Mouse (Mus musculus) midbrain, embryonic 16.5 days (tissue): ENCODE results near the gene Gm49342. TPM values are rescaled to one million over a fixed set of nuclear protein-coding genes. Genes with fewer than 3 reads are reported as not detected.
"Not testable (repeated sequence)": the region's sequence is repeated elsewhere in the genome, so short reads cannot be mapped to it uniquely, and the experiment has no call there.

Source experiments
- ATAC-seq: fragments of 200-750 bp; cut with Nextera tagmentation; 2 replicates; pipeline ENCODE4 v1.8.0; 2017; ENCODE audit warnings: moderate TSS enrichment
- H3K27ac ChIP-seq: fragments of 300-500 bp; sonication (generic); 2 replicates; pipeline ENCODE4 v1.5.1; 2014; ENCODE audit warnings: mild to moderate bottlenecking, low read length, mixed read lengths
- H3K27me3 ChIP-seq: fragments of 300-500 bp; sonication (generic); 2 replicates; pipeline ENCODE4 v1.6.1; 2014; ENCODE audit warnings: low read depth, low read length, mixed read lengths; ENCODE audit not compliant: control insufficient read depth, insufficient read depth
- H3K36me3 ChIP-seq: fragments of 300-500 bp; sonication (generic); 2 replicates; pipeline ENCODE4 v1.6.1; 2014; ENCODE audit warnings: mild to moderate bottlenecking, low read length, moderate library complexity, mixed read lengths; ENCODE audit not compliant: control insufficient read depth, insufficient read depth
- H3K4me1 ChIP-seq: fragments of 300-500 bp; sonication (generic); 2 replicates; pipeline ENCODE4 v1.6.1; 2014; ENCODE audit warnings: mild to moderate bottlenecking, low read length, mixed read lengths; ENCODE audit not compliant: control insufficient read depth, insufficient read depth
- H3K4me2 ChIP-seq: fragments of 300-500 bp; sonication (generic); 2 replicates; pipeline ENCODE4 v1.6.1; 2014; ENCODE audit warnings: mild to moderate bottlenecking, low read length, mixed read lengths
- H3K4me3 ChIP-seq: fragments of 300-500 bp; sonication (generic); 2 replicates; pipeline ENCODE4 v1.5.1; 2014; ENCODE audit warnings: low read depth, mild to moderate bottlenecking, low read length, moderate library complexity, mixed read lengths
- H3K9ac ChIP-seq: fragments of 300-500 bp; sonication (generic); 2 replicates; pipeline ENCODE4 v1.6.1; 2014; ENCODE audit warnings: low read depth, low read length, mixed read lengths
- H3K9me3 ChIP-seq: fragments of 300-500 bp; sonication (generic); replicated peaks from 2 replicates; pipeline ENCODE4 v1.6.1; 2014; ENCODE audit warnings: mild to moderate bottlenecking, low read length, mixed read lengths; ENCODE audit not compliant: control insufficient read depth, poor library complexity, severe bottlenecking
- WGBS: fragments of 180-500 bp; shearing (Covaris S2); extraction: QIAGEN DNeasy Blood & Tissue Kit; methylation state at CpG from one replicate; pipeline ENCODE4 v1.1.7; 2014; 5-methylcytosine and 5-hydroxymethylcytosine counted together
- polyA plus RNA-seq: library from polyadenylated mRNA; unstranded; fragments of >200 nt; fragmentation: Nextera tagmentation; extraction: Ambion mirVana; gene quantifications from 2 replicates; pipeline ENCODE4 v1.2.1, GENCODE M21; 2015

Gm49342 gene
- polyA plus RNA-seq, 1 experiment from 2014 or later: not detected

DNA sequence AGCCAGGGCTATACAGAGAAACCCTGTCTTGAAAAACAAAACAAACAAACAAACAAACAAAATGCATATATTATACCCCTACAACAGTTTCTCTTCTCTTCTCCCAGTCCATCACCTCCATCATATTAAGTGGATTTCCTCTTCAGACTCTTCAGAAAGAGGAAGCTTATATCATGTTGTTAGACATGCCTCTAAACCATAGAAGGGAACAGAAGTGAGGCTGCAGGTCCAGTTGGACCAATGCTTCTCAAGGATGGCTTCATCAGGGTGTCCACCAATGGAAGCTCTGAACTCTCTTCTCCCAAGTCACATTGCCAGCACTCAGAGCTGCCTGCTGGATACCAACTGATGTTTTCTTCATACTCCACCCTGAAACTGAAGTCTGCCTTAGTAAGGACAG lies 39.0 kb upstream of the Gm49342 start:
- H3K27me3 ChIP-seq, H3K4me3 ChIP-seq, ATAC-seq, H3K9me3 ChIP-seq, H3K9ac ChIP-seq, H3K4me2 ChIP-seq, H3K27ac ChIP-seq, H3K4me1 ChIP-seq, H3K36me3 ChIP-seq: not testable (repeated sequence)

GRCm38 (mm10) chr14:50908126-50908525 lies 36.2 kb upstream of the Gm49342 start:
- Histone ChIP-seq H3K9me3 (no peaks in the 10 kb centered on the region), H3K4me1 (peaks cover 3% of the 10 kb centered on the region; the same call in 1 of the 2 replicates), H3K27me3 (no peaks in the 10 kb centered on the region), H3K4me3 (no peak overlapping the region), H3K4me2 (no peak overlapping the region), H3K27ac (no peak overlapping the region), H3K9ac (no peak overlapping the region), H3K36me3 (no peaks in the 10 kb centered on the region)
- ATAC-seq: no peak
- 83% methylated on average over 4 of the region's 4 CpGs for WGBS

DNA sequence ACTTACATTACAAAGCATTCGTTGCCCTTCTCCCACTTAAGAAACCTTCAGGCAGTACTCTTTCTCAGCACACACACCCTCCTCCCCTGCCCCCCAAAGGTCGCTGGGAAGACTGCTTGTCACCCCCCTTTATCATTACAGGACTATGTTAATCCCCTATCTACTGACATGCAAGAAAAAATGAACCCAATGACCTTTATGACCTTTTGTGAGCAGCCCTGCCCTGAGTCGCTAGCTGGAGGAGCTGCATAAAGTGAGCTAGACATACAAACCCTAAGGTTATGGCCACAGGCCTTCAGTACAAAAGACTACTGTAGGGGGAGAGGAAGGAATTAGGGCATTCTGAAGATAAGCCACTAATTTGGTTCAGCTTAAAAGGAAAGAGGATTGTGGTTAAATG lies 33.0 kb upstream of the Gm49342 start:
- Histone ChIP-seq H3K9me3 (no peaks in the 10 kb centered on the region), H3K27me3 (no peaks in the 10 kb centered on the region), H3K27ac (no peak overlapping the region), H3K9ac (no peak overlapping the region), H3K4me2 (no peak overlapping the region), H3K4me3 (no peak overlapping the region), H3K4me1 (no peaks in the 10 kb centered on the region), H3K36me3 (peaks cover 25% of the 10 kb centered on the region)
- ATAC-seq: no peak
- 45% methylated on average over 3 of the region's 3 CpGs for WGBS

GRCm38 (mm10) chr14:50923437-50923836 lies 20.9 kb upstream of the Gm49342 start:
- not testable (repeated sequence) for H3K27me3 ChIP-seq, ATAC-seq, H3K27ac ChIP-seq, H3K9me3 ChIP-seq
- peaks cover 11% of the 10 kb centered on the region for H3K36me3 ChIP-seq
- peaks cover 17% of the 10 kb centered on the region for H3K4me1 ChIP-seq
- peak overlapping the region; percentile 78 for H3K4me2 ChIP-seq
- H3K4me3 ChIP-seq: peak overlapping the region; percentile 64
- whole genome bisulfite sequencing: 79% methylated on average over 1 of the region's 1 CpGs
- peak overlapping the region; percentile 73; the same call in 1 of the 2 replicates for H3K9ac ChIP-seq

DNA sequence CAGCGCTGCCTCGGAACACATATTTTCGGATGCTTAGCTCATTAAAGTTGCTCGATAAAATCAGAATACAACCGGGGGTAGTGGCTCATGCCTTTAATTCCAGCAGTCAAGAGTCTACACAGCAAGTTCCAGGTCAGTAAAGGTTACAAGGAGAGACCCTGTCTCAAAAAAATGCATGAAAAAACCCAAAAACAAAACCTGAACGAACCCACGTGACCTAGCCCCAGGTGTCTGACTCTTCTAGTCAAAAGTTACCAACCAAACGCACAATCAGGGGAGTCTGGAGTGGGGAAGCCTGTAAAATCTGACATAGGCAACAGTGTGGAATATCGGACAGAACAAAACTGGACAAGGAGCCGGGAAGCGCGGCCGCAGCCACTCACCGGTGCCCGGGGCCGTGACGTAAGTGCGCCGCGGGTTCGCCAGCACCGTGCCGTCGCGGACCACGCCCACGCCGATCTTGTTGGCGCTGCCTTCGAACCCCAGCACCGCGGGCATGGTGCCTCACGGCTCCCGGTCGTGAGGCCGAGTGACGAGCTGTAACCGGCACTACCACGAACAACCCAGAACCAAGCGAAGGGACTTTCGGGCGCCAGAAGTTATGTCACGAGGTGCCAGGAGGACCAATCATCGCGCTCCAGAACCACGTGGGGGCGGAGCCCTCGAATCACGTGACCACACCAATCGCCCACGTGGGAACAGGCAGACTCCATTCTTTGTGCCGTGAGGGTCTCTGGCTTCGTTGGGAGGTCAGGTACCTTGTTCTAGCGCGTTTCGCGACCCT lies 19.8 kb upstream of the Gm49342 start, which contains the start of the genes Osgep and Apex1:
Gene Osgep, minus strand, starts transcription at position 613 of the 784 bp plus-strand sequence.
Gene Apex1, plus strand, starts transcription at position 688 of the 784 bp plus-strand sequence.
- peak within 1 kb of the TSS; percentile 85 for H3K4me2 ChIP-seq
- H3K4me1 ChIP-seq: peaks cover 23% of the 10 kb centered on the region
- peaks cover 17% of the 10 kb centered on the region for H3K36me3 ChIP-seq
- WGBS: under 1% methylated on average over 57 of the region's 57 CpGs
- ATAC-seq: peak; percentile 95
- peak within 1 kb of the TSS; percentile 64 for H3K4me3 ChIP-seq
- H3K27ac ChIP-seq: peak within 1 kb of the TSS; percentile 87
- H3K9me3 ChIP-seq: no peaks in the 10 kb centered on the region
- peak within 1 kb of the TSS; percentile 83 for H3K9ac ChIP-seq
- no peaks in the 10 kb centered on the region for H3K27me3 ChIP-seq

DNA sequence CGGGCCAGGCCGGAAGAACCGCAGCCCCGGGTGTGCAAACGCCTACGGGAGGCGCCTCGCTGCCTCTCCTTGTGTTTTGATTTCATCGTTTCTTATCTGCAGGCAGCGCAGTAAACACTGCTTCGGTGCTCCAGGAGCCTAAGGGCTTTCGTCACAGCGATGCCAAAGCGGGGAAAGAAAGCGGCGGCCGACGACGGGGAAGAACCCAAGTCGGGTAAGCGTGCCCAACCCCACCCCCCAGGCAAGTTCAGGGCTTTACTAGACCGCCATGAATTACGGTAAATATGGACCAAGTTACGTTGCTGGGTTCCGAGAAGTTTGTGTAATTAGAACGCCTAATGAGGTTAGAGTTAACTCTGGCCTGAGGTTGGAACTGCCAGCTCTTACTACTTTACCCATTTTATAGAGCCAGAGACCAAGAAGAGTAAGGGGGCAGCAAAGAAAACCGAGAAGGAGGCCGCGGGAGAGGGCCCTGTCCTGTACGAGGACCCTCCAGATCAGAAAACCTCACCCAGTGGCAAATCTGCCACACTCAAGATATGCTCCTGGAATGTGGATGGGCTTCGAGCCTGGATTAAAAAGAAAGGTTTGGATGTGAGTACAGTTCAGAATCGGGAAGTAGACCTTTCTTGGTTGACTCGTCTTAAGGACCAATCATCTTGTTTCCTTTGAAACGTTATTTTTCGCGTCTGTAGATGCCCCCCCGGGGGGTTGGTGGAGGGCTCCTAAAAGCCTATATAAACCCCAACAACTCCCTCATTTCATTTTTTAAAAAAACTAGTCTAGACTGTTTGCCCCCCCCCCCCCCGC lies 19.0 kb upstream of the Gm49342 start:
- Histone ChIP-seq H3K4me2 (peak overlapping the region; percentile 85), H3K9ac (peak overlapping the region; percentile 83), H3K4me3 (peak overlapping the region; percentile 64), H3K27me3 (no peaks in the 10 kb centered on the region), H3K9me3 (no peaks in the 10 kb centered on the region), H3K4me1 (peaks cover 29% of the 10 kb centered on the region), H3K36me3 (peaks cover 17% of the 10 kb centered on the region), H3K27ac (peak overlapping the region; percentile 87)
- WGBS: 2% methylated on average over 38 of the region's 38 CpGs
- ATAC-seq: peak; percentile 71

- Histone ChIP-seq H3K4me3 (no peak overlapping the region), H3K27me3 (no peaks in the 10 kb centered on the region), H3K9me3 (no peaks in the 10 kb centered on the region), H3K36me3 (peaks cover 17% of the 10 kb centered on the region), H3K9ac (no peak overlapping the region), H3K4me1 (peaks cover 36% of the 10 kb centered on the region), H3K4me2 (no peak overlapping the region), H3K27ac (no peak overlapping the region)
- 82% methylated on average over 3 of the region's 3 CpGs for WGBS
- ATAC-seq: no peak
Observed at GRCm38 (mm10) chr14:50927366-50927765, 17.0 kb upstream of the Gm49342 start.

DNA sequence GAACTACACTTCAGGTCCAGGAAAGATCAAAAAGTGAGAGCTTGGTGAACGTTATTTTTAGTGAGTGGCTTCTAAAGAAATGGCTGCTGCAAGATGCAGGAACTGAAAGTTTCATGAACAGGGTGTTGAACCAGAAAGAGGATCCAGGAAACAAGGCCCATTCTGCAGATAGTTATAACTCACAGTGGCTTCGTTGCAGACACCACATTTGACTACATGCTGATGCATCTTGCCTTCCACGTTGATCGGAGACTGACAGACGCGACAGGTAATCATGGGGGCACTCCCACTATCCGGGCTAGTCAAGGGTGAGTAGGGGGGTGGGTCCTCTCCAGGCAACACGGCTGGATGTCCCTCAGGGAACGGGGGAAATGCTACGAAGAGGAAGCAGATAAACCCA lies 14.4 kb upstream of the Gm49342 start:
- H3K9ac ChIP-seq: peak overlapping the region; percentile 86
- WGBS: 17% methylated on average over 10 of the region's 10 CpGs
- H3K27me3 ChIP-seq: no peaks in the 10 kb centered on the region
- H3K4me2 ChIP-seq: peak overlapping the region; percentile 77
- peaks cover 17% of the 10 kb centered on the region for H3K36me3 ChIP-seq
- peak overlapping the region; percentile 84 for H3K27ac ChIP-seq
- peak overlapping the region; percentile 62 for H3K4me3 ChIP-seq
- no peak for ATAC-seq
- peaks cover 29% of the 10 kb centered on the region for H3K4me1 ChIP-seq
- no peaks in the 10 kb centered on the region for H3K9me3 ChIP-seq

DNA sequence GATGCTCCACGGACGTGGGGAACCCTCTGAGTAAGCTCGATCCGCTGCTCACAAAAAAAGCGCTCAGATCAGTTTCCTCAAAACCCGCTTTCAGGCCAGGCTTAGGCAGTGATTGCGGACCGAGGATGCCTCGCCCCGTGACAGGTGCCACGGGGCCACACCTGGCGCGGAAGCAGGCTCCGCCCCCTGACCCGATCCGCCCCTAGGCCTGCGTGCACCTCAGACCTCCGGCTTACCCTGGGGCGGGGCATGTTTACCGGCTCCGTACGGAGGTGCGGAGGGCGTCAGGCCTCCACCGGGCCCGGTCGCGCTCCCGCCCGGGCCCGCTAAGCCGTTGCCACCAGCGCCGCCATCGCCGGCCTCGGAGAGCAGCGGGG lies 14.0 kb upstream of the Gm49342 start:
- Histone ChIP-seq H3K9ac (peak overlapping the region; percentile 86), H3K4me1 (peaks cover 29% of the 10 kb centered on the region), H3K9me3 (no peaks in the 10 kb centered on the region), H3K4me2 (peak overlapping the region; percentile 77), H3K4me3 (peak overlapping the region; percentile 62), H3K36me3 (peaks cover 17% of the 10 kb centered on the region), H3K27me3 (no peaks in the 10 kb centered on the region), H3K27ac (peak overlapping the region; percentile 84)
- peak; percentile 50 for ATAC-seq
- under 1% methylated on average over 32 of the region's 38 CpGs for WGBS
